ENCODE assay signal across 19 mouse cellular contexts in genomic region chr16:64775516-64775915, GRCm38 (mm10).
"Had no signal": no experiment of that assay in that cellular context is flagged by ENCODE, and none has a peak within 500 bp of the region (broad histone marks: within the 10 kb centered on the region; RNA-seq: fewer than 3 reads in every experiment).

No protein-coding gene starts in this region.

- H3K36me3 ChIP-seq: limb, embryonic 15.5 days; stomach, embryonic 15.5 days had no signal

- H3K27me3 ChIP-seq: kidney, embryonic 15.5 days; limb, embryonic 12.5 days; limb, embryonic 15.5 days; liver, embryonic 13.5 days; megakaryocyte, embryonic 14.5 days; stomach, embryonic 15.5 days had no signal

- H3K4me2 ChIP-seq: kidney, embryonic 15.5 days; limb, embryonic 12.5 days; limb, embryonic 15.5 days; liver, embryonic 13.5 days; midbrain, embryonic 13.5 days; neural tube, embryonic 13.5 days; stomach, embryonic 15.5 days had no signal

- H3K27ac ChIP-seq: kidney, embryonic 15.5 days; limb, embryonic 12.5 days; limb, embryonic 15.5 days; liver, embryonic 13.5 days; midbrain, embryonic 10.5 days; midbrain, embryonic 13.5 days; neural tube, embryonic 13.5 days; stomach, embryonic 15.5 days had no signal

- DNase-seq: kidney, postnatal 10 days; kidney, postnatal 4 days; left cerebral cortex, postnatal 4 days; liver, embryonic 13.5 days; lung, adult 2 months; retina, postnatal 1 day; right cerebral cortex, postnatal 25 days; spleen, adult 18-20 months; thymus, postnatal 25 days had no signal

- H3K9ac ChIP-seq: kidney, embryonic 15.5 days; limb, embryonic 12.5 days; limb, embryonic 15.5 days; liver, embryonic 13.5 days; midbrain, embryonic 13.5 days; neural tube, embryonic 13.5 days; stomach, embryonic 15.5 days had no signal

- H3K4me3 ChIP-seq: kidney, embryonic 15.5 days; limb, embryonic 12.5 days; limb, embryonic 15.5 days; liver, embryonic 13.5 days; megakaryocyte, embryonic 14.5 days; midbrain, embryonic 10.5 days; midbrain, embryonic 13.5 days; myocyte; neural tube, embryonic 13.5 days; stomach, embryonic 15.5 days had no signal

- H3K9me3 ChIP-seq: kidney, embryonic 15.5 days; limb, embryonic 12.5 days; limb, embryonic 15.5 days; liver, embryonic 13.5 days; megakaryocyte, embryonic 14.5 days; midbrain, embryonic 10.5 days; midbrain, embryonic 13.5 days; neural tube, embryonic 13.5 days; stomach, embryonic 15.5 days had no signal

- ATAC-seq: midbrain, embryonic 13.5 days; midbrain, embryonic 16.5 days had no signal

- H3K4me1 ChIP-seq: kidney, embryonic 15.5 days; limb, embryonic 15.5 days; midbrain, embryonic 13.5 days; stomach, embryonic 15.5 days had no signal
